Mouse (Mus musculus) kidney, postnatal 25 days (tissue): ENCODE data around the gene Tnfsf12.

Experiments used
- DNase-seq, 2 experiments: peaks; one replicate each; pipeline ENCODE4 v3.0.0; 2021; ENCODE audit warnings: mixed read lengths in 2 of 2

Gene Tnfsf12

DNA sequence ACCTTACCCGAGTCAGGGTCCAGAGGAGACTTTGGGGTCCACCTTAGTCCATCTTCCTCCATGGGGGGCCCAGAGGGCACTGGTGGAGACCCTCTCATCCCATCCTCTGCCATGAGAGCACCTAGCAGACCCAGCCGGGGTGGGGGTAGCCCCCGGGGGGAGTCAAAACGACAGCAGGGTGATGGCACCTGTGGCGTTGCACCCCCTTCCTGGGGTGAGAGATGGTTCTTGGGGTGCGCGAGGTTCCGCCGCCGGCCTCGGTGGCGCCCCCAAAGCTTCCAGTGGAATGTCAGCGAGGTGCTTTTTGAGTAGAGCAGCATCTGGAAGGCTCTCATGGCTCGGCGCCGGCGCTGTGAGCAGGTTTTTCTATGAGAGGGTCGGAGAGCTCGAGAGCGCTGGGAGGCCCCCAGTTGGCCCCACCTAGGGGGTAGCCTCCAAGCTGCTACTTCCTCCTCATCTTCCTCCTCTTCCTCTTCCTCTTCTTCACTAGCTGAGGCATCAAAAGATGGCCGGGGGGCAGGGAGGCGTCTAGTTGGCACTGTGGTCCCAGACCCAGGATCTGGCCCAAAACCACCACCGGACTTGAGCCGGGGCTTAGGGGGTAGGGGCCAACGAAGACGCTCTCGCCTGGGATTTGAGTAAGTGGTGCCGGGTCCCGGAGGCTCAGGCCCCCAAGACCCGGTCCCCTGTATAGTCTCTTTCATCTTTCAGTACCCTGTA, 15.4 kb downstream of the Tnfsf12 start:
- DNase-seq: no peak

DNA sequence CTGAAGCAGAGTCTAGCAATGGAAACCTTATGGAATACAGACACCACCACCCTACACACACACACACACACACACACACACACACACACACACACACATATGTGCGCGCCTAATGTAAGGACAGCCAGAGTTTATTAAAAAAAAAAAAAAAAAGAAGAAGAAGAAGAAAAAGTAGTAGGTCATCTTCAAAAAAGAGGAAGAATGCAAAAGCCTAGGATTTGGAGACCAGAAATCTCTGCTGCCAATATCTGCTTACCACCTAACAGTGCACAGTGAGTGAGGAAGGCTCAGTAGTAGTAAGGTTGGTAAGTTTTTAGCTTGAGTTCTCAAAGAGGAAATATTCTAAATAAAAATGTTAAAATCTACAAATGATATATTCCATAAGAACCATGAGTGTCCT, 16.5 kb downstream of the Tnfsf12 start:
- DNase-seq: no peak

DNA sequence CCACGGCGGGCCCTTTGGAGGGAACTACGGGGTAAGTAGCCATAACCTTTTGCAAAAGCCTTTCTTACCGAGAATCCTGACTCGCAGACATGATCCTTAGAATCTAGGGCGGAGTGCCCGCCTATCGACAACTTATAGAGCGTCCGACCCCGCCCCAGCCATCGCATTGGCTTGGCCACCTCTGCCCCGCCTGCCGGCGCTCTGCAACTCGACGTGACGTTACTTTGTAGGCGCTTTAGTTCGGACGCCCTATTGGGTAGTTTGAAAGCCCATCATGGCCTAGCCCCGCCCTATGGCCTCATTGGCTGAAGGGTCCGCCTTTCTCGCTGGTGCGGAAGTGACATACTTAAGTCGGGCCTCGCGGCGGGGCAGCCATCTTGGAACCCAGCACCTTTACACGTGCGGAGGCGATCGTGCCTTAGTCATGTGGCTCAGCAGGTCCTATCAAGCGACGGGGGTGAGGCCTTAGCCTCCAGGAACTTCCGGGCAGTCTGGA, 23.4 kb downstream of the Tnfsf12 start, which contains the start of gene Eif4a1:
Gene Eif4a1, minus strand, starts transcription at position 213 of the 496 bp plus-strand sequence.
- DNase-seq: peak; percentile 100

DNA sequence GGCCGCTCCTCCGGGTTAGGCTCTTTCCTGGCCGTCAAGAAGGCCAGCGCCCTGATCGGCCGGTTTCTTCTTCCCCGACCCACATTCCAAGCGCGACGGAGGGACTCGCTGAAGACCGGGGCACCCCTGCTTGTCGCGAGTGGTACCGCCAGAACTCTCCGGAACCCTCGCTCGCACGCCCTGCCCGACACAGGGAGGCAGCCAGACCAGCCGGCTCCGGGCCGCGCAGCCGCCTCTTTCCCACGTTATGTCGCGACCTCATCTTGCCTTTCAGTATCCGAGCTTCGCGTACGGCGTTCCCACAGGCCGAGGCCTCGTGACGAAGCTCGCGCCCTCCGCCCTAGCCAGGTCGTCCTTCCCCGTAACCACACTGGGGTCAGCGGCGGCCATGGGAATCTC, 23.9 kb downstream of the Tnfsf12 start:
- no peak for DNase-seq

DNA sequence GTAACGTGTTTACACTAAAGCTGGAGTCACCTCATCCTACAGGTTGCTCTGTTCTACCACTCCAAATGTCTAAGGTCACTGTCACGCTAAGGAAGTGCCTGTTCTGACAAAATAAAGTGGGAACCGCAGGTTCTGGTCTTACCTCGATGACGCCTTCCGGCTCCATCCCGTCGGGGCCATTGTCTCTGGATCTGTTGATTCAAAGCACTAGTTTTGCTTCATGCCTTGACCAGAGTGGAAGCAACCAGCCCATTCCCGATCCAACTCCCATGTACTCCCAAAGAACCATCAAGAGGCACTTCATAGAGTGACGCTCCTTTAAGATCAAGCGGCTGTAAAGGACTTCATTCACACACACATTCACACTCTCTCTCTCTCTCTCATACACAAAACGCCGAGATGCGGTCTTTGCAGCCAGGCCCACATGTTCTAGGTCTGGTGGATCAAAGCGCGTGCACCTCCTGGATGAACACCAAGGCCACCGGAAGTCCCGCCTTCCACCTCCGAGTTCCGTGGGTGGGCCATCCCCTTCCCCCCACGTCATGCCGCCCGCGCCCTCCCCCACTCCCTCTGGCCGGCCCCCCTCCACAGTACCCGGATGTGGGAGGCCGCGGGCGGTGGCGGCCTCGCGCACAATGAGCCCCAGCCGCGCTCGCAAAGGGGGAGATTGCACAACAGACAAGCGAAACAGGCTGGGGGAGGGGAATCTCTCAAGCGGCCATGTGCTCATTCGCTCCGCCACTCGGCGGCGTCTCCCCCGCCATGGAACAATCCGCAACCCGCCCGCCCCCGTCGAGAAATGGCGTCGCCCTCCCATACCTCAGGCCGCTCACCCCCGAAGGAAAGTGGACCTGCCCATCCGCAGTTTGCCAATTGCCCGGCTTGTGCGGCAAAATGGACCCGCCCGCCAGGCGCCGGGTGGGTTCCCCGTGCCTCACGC, 24.6 kb downstream of the Tnfsf12 start:
- DNase-seq: peak; percentile 97

DNA sequence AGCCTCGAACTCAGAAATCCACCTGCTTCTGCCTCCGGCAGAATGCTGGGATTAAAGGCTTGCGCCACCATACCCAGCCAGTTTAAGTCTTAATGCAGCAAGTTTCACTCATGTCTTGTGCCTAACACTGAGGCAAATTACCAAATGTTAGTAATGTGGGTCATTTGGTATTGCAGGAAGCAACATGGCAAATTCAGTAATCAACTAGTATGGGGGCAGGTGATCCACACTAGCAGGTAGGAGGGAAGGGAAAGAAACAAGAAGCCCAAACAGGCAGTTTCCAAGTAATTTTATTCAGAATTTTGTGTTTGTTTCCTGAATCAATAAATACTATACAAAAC, 29.0 kb downstream of the Tnfsf12 start:
- no peak for DNase-seq

DNA sequence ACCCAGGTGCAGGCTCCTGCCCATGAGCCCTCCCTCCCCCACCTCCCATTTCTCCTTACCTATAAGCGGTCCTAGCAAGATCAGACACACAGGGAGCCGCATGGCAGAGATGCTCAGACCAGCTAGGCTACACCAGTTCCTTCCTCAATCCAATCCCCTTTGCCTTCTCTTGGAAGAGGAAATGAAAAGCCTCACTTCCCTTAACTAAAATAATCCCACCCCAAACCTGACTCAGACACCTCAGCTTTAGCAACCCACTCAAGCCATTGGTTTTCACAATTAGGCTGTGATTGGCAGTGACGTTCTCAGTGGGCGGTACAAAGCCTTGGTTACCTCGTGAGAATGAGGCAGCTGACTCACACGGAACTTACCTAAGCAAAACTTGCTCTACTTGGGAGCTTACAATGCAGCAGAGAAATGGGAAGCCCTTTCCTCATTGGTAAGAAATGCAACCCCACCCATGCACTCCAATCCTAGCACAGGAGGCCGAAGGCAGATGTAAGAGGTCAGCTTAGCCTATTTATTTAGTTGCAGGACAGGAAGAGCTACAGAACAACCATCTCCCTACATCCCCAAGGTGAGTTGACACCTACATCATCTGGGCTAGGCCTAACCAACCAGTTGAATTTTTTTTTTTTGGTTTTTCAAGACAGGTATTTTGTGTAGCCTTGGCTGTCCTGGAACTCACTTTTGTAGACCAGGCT, 29.5 kb downstream of the Tnfsf12 start, which contains the start of gene Cd68:
Gene Cd68, minus strand, starts transcription at position 193 of the 704 bp plus-strand sequence.
- DNase-seq: peak in 1 of 2 experiments; percentile 48

DNA sequence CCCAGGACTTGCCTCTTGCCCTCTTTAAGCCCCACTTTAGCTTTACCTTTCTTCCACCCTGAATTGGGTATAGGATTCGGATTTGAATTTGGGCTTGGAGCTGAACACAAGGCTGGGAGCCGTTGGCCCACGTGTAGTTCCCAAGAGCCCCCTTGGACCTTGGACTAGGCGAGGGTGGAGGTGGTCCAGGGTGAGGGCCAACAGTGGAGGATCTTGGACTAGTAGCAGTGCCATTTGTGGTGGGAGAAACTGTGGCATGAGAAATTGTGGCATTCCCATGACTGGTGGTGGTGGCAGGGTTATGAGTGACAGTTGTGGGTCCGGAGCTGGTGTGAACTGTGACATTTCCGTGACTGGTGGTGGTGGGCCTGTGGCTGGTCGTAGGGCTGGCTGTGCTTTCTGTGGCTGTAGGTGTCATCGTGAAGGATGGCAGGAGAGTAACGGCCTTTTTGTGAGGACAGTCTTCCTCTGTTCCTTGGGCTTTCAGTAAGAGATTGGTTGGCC, 30.1 kb downstream of the Tnfsf12 start:
- peak in 1 of 2 experiments; percentile 34 for DNase-seq

DNA sequence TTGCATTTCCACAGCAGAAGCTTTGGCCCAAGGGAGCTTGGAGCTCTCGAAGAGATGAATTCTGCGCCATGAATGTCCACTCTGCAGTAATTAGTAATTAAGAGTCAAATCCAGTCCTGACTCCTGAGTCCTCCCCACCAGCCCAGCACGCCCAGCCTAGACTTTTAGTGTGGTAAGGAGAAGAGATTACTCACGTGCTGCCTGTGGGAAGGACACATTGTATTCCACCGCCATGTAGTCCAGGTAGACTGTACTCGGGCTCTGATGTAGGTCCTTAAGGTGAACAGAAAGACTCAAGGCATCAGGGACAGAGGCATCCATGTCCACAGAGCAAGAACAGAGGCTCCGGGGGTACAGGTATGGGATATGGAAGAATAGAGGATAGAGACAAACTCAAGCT, 30.8 kb downstream of the Tnfsf12 start:
- peak in 1 of 2 experiments; percentile 33 for DNase-seq

DNA sequence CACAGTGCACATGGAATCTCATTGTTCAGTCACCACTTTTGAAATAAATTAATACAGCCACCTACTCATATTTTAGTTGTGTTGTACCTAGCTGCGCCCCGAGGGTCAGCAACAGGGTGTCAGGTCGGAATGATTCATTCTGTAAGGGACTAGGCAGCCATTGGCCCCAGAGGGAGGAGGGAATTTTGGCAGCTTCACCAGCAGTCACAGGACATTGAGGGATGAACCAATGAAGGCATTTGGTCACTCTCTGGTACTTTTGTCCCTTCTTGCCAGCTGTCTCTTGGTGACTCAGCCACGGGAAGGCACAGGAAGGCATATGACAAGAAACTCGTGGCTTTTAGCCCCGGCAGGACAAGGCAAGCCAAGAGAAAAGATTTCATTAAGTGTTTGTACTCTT, 31.9 kb downstream of the Tnfsf12 start:
- peak in 1 of 2 experiments; percentile 66 for DNase-seq

DNA sequence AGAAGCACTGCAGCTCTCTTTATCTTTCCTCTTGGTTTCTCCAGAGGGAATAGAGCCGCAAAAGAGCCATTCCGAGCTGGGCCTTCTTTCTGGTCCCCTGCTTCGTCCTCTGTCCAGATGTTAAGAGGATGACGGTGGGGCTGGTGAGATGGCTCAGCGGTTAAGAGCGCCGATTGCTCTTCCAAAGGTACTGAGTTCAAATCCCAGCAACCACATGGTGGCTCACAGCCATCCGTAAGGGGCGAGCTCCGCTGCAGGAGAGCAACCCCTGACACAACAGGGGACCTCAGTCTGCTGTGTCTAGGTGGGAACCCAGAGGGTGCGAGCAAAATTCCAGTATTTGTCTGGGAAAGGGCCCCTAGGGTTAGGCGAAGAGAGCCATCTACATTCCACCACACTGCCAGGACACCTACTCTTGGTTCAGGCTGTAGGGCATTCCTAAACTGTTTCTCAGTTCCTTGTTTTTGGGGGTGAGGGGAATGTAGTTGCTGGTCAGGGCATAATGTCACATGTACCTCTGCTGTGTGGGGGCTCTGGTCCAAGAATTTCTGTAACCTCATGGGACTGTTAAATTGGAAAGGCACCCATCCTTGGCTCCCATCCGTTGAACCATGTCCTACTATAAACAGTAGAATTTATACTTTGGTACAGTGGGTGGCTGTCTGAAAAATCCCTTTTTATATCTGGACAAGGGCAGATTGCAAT, 32.5 kb downstream of the Tnfsf12 start:
- peak in 1 of 2 experiments; percentile 60 for DNase-seq

DNA sequence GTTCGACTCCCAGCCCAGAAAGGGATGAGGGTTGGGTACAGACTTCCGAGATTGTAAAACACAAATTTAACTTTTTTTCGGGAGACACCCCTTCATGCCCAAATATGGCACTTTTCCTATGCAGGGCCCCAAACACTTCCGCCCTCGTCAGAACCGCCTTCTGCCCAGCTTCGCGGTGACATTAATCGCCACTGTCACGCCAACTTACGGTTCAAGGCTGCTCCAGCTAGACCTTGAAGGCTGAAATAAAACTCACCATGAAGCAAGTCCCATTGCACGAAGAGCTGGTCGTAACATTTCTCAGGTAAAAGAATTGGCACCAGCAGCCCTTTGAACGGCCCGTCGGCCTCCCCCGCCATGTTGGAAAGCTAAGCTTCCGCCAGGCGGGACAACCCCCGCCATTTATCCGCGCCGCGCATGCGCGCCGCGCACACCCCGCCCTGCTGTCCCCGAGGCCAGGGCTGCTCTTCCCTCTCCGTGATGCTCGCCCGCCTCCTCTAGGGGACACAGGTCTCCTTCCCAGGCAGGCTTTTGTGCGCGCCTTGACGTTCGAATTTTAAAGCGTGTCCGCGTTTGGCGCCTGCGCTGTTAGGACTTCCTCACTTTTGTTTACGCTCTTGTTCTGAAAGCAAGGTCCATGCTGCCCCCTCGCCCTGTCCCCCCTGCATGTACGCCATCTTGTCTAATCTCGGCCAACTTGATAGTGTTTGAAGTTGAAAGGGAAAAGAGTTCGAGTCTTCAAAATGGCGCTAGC, 33.3 kb downstream of the Tnfsf12 start, which contains the start of gene Mpdu1:
Gene Mpdu1, minus strand, starts transcription at position 430 of the 754 bp plus-strand sequence.
- DNase-seq: peak; percentile 94 to 98

DNA sequence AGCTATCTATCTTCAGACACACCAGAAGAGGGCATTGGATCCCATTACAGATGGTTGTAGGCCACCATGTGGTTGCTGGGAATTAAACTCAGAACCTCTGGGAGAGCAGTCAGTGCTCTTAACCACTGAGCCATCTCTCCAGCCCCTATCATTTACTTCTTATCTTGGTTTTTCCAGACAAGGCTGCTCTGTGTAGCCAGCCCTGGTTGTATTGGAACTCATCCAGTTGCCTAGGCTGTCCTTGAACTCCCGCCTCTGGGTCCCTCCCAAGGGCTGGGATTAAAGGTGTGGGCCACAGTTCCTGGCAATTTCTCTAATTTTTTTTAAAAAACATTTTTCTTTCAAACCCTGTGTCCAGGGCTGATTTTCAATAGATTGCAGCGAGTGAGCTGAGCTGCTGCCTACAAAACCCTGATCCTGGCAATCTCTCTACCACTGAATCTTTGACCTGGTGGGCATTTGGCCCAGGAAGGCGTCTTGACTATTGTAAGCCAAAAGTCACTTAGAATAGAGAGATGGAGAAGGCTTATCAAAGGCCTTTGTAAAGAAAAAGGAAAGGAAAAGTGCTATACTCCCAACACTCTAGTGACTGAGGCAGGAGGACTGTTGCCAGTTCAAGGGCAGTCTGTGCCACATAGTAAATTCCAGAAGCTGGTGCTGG, 34.3 kb downstream of the Tnfsf12 start:
- peak in 1 of 2 experiments; percentile 58 for DNase-seq

DNA sequence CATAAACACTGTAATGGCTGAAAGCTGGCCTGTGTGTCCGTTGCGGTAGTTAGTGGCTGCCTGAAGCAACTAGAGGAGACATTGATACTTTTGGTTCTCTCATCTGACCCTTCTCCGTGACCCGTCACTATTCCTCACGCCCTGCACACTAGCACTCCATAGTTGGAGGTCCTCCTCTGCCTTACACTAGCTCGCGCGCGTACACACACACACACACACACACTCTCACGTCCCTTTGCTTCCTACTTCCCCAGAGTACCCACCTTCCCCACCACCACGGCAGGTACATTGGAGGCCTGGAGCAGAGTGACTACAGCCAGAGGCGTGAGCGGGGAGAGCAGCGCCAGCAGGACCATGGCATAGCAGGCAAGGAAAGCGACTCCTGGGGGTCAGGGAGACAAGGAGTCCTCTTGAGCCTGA, 38.2 kb downstream of the Tnfsf12 start:
- DNase-seq: peak in 1 of 2 experiments; percentile 36

DNA sequence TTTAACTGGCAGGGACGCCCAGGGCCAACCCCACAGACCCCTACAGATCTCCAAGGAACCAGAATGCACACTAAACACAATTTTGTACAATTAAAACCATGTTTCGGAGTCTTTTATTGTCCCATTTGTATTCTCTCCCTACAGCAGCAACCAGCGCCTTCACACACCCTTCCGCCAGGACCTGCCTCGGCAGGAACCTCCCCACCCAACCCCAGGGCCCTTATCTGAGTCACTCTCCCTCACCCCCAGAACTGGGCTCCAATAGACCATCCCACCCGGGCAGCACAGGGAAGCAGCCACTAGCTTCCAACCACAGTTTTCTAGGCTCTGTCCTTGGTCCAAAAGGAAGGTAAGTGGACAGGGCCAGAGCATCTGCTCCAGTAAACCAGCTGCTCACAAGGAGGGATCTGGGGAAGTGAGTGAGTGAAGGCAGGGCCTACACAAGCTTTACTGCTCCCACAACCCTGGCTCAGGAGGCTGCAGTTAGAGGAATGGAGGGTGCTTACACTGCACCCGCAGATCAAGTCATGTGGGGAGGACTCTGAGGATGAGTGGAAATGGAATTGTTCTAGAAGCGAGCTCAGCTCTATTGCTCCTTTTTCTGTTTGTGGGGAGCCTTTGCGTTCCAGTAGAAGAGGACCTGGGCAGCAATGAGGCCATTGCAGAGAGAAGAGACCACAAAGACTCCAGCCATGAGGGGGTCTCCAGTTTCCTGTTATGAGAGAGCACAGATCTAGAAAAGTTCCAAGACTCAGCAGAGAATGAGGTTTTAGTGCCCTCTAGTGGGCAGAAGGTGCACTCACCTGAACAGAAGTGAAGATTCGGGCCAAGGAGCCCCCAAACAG, 38.8 kb downstream of the Tnfsf12 start:
- peak; percentile 37 to 57 for DNase-seq

DNA sequence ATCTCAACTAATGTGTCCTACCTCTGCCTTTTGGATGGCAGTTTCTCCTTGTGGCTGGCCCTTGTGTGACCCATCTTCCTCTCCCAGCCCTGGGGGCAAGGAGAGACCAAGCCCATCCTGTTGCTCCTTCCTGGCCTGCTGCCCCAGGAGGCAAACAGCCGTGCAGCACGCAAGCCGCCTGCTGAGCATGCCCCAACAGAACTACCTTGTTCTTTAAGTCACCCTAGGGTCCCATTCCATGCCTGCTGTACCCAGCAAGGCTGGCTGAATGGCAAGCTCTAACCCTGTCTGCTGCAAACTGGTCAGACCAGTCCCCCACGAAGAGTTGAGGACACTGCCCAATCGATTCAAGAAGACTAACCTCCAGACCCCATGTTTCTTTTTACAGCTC, 39.6 kb downstream of the Tnfsf12 start:
- DNase-seq: no peak

DNA sequence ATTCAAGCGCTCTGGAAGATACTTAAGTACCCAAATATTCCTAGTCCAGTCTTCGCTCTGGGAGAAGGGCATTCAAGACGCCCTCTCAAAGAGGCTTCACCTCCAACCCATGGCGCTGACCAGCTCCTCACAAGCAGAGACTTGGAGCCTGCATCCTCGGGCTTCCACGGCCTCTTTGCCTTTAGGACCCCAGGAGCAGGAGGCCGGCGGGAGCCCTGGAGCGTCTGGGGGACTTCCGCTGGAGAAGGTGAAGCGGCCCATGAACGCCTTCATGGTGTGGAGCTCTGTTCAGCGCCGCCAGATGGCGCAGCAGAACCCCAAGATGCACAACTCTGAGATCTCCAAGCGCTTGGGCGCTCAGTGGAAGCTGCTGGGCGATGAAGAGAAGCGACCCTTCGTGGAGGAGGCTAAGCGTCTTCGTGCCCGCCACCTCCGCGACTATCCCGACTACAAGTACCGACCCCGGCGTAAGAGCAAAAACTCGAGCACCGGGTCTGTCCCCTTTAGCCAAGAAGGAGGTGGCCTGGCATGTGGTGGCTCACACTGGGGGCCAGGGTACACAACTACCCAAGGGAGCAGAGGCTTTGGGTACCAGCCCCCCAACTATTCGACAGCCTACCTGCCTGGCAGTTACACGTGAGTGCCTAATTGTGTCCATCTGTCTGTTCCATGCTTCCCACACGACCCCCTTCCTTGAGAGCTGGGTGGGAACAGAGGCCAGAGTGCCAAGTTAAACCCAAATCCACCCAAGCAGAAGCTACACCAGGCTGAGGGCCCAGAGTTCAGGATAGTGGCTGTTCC, 40.2 kb downstream of the Tnfsf12 start, which contains the start of gene Sox15:
Gene Sox15, plus strand, starts transcription at position 51 of the 801 bp plus-strand sequence.
- DNase-seq: peak; percentile 79

DNA sequence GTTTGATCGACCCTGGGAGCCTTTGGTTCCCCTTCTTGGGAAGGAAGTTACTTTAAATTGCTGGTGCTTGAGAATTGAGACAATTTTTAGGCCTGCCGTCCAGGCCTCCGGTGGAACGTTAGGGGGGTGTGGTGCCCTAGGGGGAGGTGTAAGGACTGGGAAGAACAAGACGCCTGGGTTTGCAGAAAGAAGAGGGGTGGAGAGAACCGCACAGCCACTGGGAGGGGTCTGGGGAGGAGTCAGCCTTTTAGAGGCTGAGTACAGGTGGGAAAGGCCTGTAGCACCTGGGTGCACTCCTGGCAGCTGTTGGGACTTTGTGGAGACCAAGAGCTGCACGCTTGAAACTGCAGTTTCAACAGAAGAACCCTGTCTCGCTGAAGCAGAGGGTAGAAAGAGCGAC, 40.9 kb downstream of the Tnfsf12 start:
- DNase-seq: peak in 1 of 2 experiments; percentile 43

DNA sequence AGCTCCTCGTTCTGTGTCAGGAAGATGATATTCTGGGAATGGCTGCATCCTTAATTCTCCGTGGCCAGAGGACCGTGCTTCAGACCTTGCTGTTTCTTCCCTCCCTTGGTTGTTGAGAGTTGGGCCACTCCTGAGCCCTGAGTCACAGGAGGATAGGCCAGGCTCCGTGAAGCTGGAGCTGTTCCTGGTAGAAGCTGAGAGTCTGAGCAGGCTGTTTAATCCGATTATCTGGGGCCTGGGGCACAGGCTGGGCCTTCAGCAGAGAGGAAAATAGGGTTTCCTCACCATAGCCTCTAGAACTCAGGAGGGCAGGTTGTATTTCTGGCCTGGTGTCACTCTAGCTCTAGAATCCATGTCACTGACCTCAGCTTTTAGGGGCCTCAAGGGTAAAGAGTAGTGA, 42.2 kb downstream of the Tnfsf12 start:
- no peak for DNase-seq
